Mouse (Mus musculus): ENCODE measurements around the gene Npff. TPM values are rescaled to one million over a fixed set of nuclear protein-coding genes. Genes with fewer than 3 reads are reported as not detected.
A peak's percentile ranks its signal among the peaks of the same experiment; 100 is the strongest.

The Npff gene
- polyA plus RNA-seq (2015; fragmentation: Nextera tagmentation; extraction: Ambion mirVana): 2.1 and 2.6 TPM in 2 replicates

DNA sequence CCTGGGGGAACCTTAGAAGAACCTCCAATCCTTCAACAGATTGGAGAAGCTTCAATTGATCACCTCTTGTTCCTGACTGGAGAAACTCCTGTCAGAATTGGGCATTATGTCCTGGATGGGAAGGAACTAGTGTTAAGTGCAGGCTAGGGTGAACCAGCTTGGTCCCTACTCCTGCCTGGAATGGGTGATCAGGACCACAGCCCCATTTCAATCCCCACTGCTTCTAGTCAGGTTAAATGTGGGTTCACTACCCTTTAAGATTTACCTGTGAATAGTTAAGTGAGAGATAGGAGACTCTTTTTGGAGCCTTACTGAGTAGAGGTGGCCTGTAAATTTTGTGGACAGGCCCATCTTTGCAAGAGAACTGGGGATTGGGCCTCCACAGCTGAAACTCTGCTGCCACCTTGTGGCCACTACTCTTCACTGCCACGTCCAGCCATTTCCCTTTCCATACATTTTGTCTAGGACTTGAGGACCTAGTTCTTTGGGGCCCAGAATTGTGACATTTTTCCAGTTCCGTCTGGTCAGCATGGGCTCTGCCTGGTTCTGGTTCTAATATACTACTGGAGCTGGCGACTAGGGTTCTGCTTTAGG is at the start of gene Npff:
TSS of gene Npff (minus strand) at position 51 of the 594 bp plus-strand sequence.
- Histone ChIP-seq H3K9ac (ENCODE audit: low read length) (peak within 1 kb of the TSS; percentile 34; the same call in 1 of the 2 replicates), H3K4me2 (ENCODE audit: low read depth, low read length) (no peak within 1 kb of the TSS), H3K27me3 (ENCODE audit: control insufficient read depth, insufficient read depth, low read length) (no peaks in the 10 kb centered on the region), H3K4me3 (ENCODE audit: low read length) (no peak within 1 kb of the TSS), H3K27ac (ENCODE audit: low read length) (no peak within 1 kb of the TSS), H3K4me1 (ENCODE audit: control insufficient read depth, insufficient read depth, low read length) (peaks cover 9% of the 10 kb centered on the region), H3K36me3 (ENCODE audit: control insufficient read depth, insufficient read depth) (peaks cover 47% of the 10 kb centered on the region), H3K9me3 (replicated peaks; ENCODE audit: control insufficient read depth, low read length) (no peaks in the 10 kb centered on the region)
- ATAC-seq (replicated peaks; ENCODE audit: extremely low read depth, insufficient read depth, low FRiP score): no peak
- WGBS: 7% methylated on average over 3 of the region's 3 CpGs

GRCm38 (mm10) chr15:102572081-102572480 is 47.3 kb upstream of the Npff start:
- Histone ChIP-seq H3K4me1 (ENCODE audit: control insufficient read depth, insufficient read depth, low read length) (no peaks in the 10 kb centered on the region), H3K9ac (ENCODE audit: low read length) (no peak overlapping the region), H3K27ac (ENCODE audit: low read length) (no peak overlapping the region), H3K36me3 (ENCODE audit: control insufficient read depth, insufficient read depth) (0 out of 2 replicates have a peak, but pooled peaks cover 2% of the 10 kb centered on the region), H3K9me3 (replicated peaks; ENCODE audit: control insufficient read depth, low read length) (no peaks in the 10 kb centered on the region), H3K4me3 (ENCODE audit: low read length) (no peak overlapping the region), H3K27me3 (ENCODE audit: control insufficient read depth, insufficient read depth, low read length) (no peaks in the 10 kb centered on the region), H3K4me2 (ENCODE audit: low read depth, low read length) (no peak overlapping the region)
- ATAC-seq (replicated peaks; ENCODE audit: extremely low read depth, insufficient read depth, low FRiP score): no peak
- WGBS: 66% methylated on average over 3 of the region's 3 CpGs

DNA sequence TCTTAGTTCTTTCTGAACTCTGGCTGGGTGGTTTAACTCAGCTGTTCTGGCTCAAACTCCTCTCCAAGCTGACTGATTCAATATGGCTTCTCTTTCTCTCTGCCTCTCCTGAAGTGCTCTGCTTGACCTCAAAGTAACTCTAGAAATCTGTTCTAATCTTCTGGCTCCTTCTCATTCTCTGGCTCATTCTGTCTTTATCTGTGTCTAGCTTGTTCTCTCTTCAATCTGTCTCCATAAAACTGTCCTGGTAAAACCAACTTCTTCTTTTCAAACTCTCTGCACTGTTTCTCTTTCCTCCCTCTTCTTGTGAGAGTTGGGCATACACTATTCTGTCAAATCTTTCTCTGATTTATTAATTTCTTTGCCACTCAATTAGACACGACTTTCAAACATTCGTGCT is 43.1 kb upstream of the Npff start:
- H3K27me3 ChIP-seq (ENCODE audit: control insufficient read depth, insufficient read depth, low read length): no peaks in the 10 kb centered on the region
- no peak for ATAC-seq (replicated peaks; ENCODE audit: extremely low read depth, insufficient read depth, low FRiP score)

GRCm38 (mm10) chr15:102563681-102564080 is 38.9 kb upstream of the Npff start:
- Histone ChIP-seq H3K9me3 (replicated peaks; ENCODE audit: control insufficient read depth, low read length) (no peaks in the 10 kb centered on the region), H3K4me1 (ENCODE audit: control insufficient read depth, insufficient read depth, low read length) (no peaks in the 10 kb centered on the region), H3K4me2 (ENCODE audit: low read depth, low read length) (no peak overlapping the region), H3K36me3 (ENCODE audit: control insufficient read depth, insufficient read depth) (peaks cover 10% of the 10 kb centered on the region), H3K27ac (ENCODE audit: low read length) (no peak overlapping the region), H3K4me3 (ENCODE audit: low read length) (no peak overlapping the region), H3K27me3 (ENCODE audit: control insufficient read depth, insufficient read depth, low read length) (no peaks in the 10 kb centered on the region), H3K9ac (ENCODE audit: low read length) (no peak overlapping the region)
- ATAC-seq (replicated peaks; ENCODE audit: extremely low read depth, insufficient read depth, low FRiP score): no peak
- WGBS: 92% methylated on average over 5 of the region's 5 CpGs

More for the DNA sequence above, 43.1 kb upstream of the Npff start:
- H3K4me3 ChIP-seq (ENCODE audit: low read length): no peak overlapping the region
- H3K4me2 ChIP-seq (ENCODE audit: low read depth, low read length): no peak overlapping the region
- no peaks in the 10 kb centered on the region for H3K36me3 ChIP-seq (ENCODE audit: control insufficient read depth, insufficient read depth)
- WGBS: 91% methylated on average over 2 of the region's 2 CpGs
- H3K27ac ChIP-seq (ENCODE audit: low read length): no peak overlapping the region
- H3K4me1 ChIP-seq (ENCODE audit: control insufficient read depth, insufficient read depth, low read length): no peaks in the 10 kb centered on the region
- no peaks in the 10 kb centered on the region for H3K9me3 ChIP-seq (replicated peaks; ENCODE audit: control insufficient read depth, low read length)
- no peak overlapping the region for H3K9ac ChIP-seq (ENCODE audit: low read length)

DNA sequence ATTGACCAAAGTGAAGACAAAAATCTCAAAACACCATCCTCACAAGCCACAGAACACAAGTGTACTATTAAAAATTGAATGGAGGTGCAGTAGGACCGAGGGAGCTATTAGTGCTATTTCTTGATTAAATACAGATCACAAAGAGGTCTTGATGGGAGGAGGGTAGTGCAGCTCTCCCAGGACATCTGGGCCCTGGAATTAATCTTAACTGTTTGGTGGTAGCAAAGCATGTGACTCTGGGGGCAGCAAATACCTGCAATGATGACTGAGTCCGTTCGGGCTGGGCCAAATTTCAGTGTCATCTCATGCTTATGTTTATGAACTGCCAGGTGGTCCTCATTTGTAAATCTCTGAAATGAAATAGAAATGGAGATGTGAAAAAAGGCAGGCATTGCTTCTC is 38.3 kb upstream of the Npff start:
- no peaks in the 10 kb centered on the region for H3K9me3 ChIP-seq (replicated peaks; ENCODE audit: control insufficient read depth, low read length)
- no peak for ATAC-seq (replicated peaks; ENCODE audit: extremely low read depth, insufficient read depth, low FRiP score)
- peaks cover 10% of the 10 kb centered on the region for H3K36me3 ChIP-seq (ENCODE audit: control insufficient read depth, insufficient read depth)
- no peak overlapping the region for H3K9ac ChIP-seq (ENCODE audit: low read length)
- no peaks in the 10 kb centered on the region for H3K4me1 ChIP-seq (ENCODE audit: control insufficient read depth, insufficient read depth, low read length)
- no peak overlapping the region for H3K4me2 ChIP-seq (ENCODE audit: low read depth, low read length)
- 90% methylated on average over 3 of the region's 3 CpGs for WGBS
- no peak overlapping the region for H3K27ac ChIP-seq (ENCODE audit: low read length)
- no peak overlapping the region for H3K4me3 ChIP-seq (ENCODE audit: low read length)
- H3K27me3 ChIP-seq (ENCODE audit: control insufficient read depth, insufficient read depth, low read length): no peaks in the 10 kb centered on the region

- H3K4me3 ChIP-seq (ENCODE audit: low read length): no peak overlapping the region
- no peaks in the 10 kb centered on the region for H3K27me3 ChIP-seq (ENCODE audit: control insufficient read depth, insufficient read depth, low read length)
- H3K9me3 ChIP-seq (replicated peaks; ENCODE audit: control insufficient read depth, low read length): no peaks in the 10 kb centered on the region
- no peak overlapping the region for H3K4me2 ChIP-seq (ENCODE audit: low read depth, low read length)
- peaks cover 10% of the 10 kb centered on the region for H3K36me3 ChIP-seq (ENCODE audit: control insufficient read depth, insufficient read depth)
- ATAC-seq (replicated peaks; ENCODE audit: extremely low read depth, insufficient read depth, low FRiP score): no peak
- 90% methylated on average over 1 of the region's 1 CpGs for WGBS
- H3K27ac ChIP-seq (ENCODE audit: low read length): no peak overlapping the region
- no peaks in the 10 kb centered on the region for H3K4me1 ChIP-seq (ENCODE audit: control insufficient read depth, insufficient read depth, low read length)
- H3K9ac ChIP-seq (ENCODE audit: low read length): no peak overlapping the region
Measured at GRCm38 (mm10) chr15:102562491-102562890, 37.7 kb upstream of the Npff start.

DNA sequence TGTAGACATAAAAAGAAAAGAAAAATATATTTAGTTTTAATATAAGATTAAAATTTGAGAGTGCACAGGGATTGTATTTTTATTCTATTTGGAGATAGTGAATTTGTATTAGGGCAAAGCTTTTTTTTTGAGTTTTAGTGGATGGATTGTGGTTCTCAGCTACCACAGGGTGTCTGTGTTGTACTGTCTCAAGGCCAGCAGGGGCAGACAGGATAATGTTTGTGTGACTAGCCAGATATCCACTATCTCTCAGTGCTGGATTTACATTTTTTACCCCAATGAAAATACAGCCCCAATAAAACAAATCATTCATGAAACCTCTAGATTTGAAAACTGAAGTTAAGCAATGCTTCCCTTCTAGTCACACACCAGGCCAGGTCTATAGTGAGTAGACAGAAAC is 32.8 kb upstream of the Npff start:
- no peak overlapping the region for H3K27ac ChIP-seq (ENCODE audit: low read length)

DNA sequence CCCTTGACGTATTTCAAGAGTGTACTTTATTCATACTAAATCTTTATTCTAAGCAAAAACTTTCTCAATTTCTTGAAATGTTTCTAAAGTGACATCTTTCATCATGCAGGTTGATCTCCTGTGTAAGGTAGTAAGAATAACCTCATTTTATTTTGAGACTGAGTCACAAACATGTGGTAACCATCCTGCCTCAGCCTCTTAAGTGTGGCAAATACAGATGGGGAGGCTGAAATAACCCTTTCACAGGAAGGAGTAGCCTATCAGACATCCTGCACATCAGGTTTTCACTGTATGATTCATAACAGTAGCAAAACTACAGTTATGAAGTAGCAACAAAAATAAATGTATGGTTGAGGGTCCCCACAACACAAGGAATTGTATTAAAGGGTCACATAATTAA is 30.8 kb upstream of the Npff start:
- Histone ChIP-seq H3K4me2 (ENCODE audit: low read depth, low read length) (no peak overlapping the region), H3K4me3 (ENCODE audit: low read length) (no peak overlapping the region), H3K36me3 (ENCODE audit: control insufficient read depth, insufficient read depth) (peaks cover 42% of the 10 kb centered on the region), H3K9me3 (replicated peaks; ENCODE audit: control insufficient read depth, low read length) (no peaks in the 10 kb centered on the region), H3K9ac (ENCODE audit: low read length) (no peak overlapping the region), H3K27ac (ENCODE audit: low read length) (no peak overlapping the region), H3K4me1 (ENCODE audit: control insufficient read depth, insufficient read depth, low read length) (no peaks in the 10 kb centered on the region), H3K27me3 (ENCODE audit: control insufficient read depth, insufficient read depth, low read length) (no peaks in the 10 kb centered on the region)
- WGBS: 91% methylated on average over 1 of the region's 1 CpGs
- no peak for ATAC-seq (replicated peaks; ENCODE audit: extremely low read depth, insufficient read depth, low FRiP score)

More for the DNA sequence above, 32.8 kb upstream of the Npff start:
- Histone ChIP-seq H3K36me3 (ENCODE audit: control insufficient read depth, insufficient read depth) (peaks cover 35% of the 10 kb centered on the region), H3K4me3 (ENCODE audit: low read length) (no peak overlapping the region), H3K27me3 (ENCODE audit: control insufficient read depth, insufficient read depth, low read length) (no peaks in the 10 kb centered on the region), H3K9me3 (replicated peaks; ENCODE audit: control insufficient read depth, low read length) (no peaks in the 10 kb centered on the region), H3K9ac (ENCODE audit: low read length) (no peak overlapping the region), H3K4me1 (ENCODE audit: control insufficient read depth, insufficient read depth, low read length) (no peaks in the 10 kb centered on the region), H3K4me2 (ENCODE audit: low read depth, low read length) (no peak overlapping the region)
- ATAC-seq (replicated peaks; ENCODE audit: extremely low read depth, insufficient read depth, low FRiP score): no peak

- Histone ChIP-seq H3K4me3 (ENCODE audit: low read length) (no peak overlapping the region), H3K36me3 (ENCODE audit: control insufficient read depth, insufficient read depth) (peaks cover 39% of the 10 kb centered on the region), H3K27me3 (ENCODE audit: control insufficient read depth, insufficient read depth, low read length) (no peaks in the 10 kb centered on the region), H3K9me3 (replicated peaks; ENCODE audit: control insufficient read depth, low read length) (no peaks in the 10 kb centered on the region), H3K27ac (ENCODE audit: low read length) (no peak overlapping the region), H3K9ac (ENCODE audit: low read length) (no peak overlapping the region), H3K4me2 (ENCODE audit: low read depth, low read length) (no peak overlapping the region), H3K4me1 (ENCODE audit: control insufficient read depth, insufficient read depth, low read length) (no peaks in the 10 kb centered on the region)
- no peak for ATAC-seq (replicated peaks; ENCODE audit: extremely low read depth, insufficient read depth, low FRiP score)
- WGBS: 92% methylated on average over 5 of the region's 5 CpGs
Measured at GRCm38 (mm10) chr15:102552599-102552998, 27.9 kb upstream of the Npff start.
